Mouse (Mus musculus) myocyte (in vitro differentiated cells): ENCODE results near the gene Eif4enif1.
"Not testable (repeated sequence)": the region's sequence is repeated elsewhere in the genome, so short reads cannot be mapped to it uniquely, and the experiment has no call there.

Experiments used
- MYOD1 ChIP-seq, 3 experiments: IDR thresholded peaks; one replicate each; pipeline ENCODE4 v1.6.1; 2011; ENCODE audit warnings: control low read depth in 2 of 3, low read depth in 2 of 3, mild to moderate bottlenecking in 2 of 3, moderate library complexity in 1 of 3; ENCODE audit not compliant: insufficient read length in 2 of 3, control insufficient read depth in 1 of 3
- POLR2A ChIP-seq: IDR thresholded peaks from one replicate; pipeline ENCODE4 v1.6.1; 2011; ENCODE audit warnings: low read depth, mild to moderate bottlenecking, control low read depth, moderate library complexity; ENCODE audit not compliant: insufficient read length

GRCm38 (mm10) chr11:3158800-3159199 lies 43.4 kb upstream of the Eif4enif1 start:
- not testable (repeated sequence) for TF ChIP-seq MYOD1 (IDR thresholded peaks at IDR 0.05; ENCODE audit: control insufficient read depth in 1 of 3, insufficient read length in 2 of 3, low read depth in 2 of 3); POLR2A
